Mouse (Mus musculus): ENCODE results near the gene Sars. TPM values are rescaled to one million over a fixed set of nuclear protein-coding genes. Genes with fewer than 3 reads are reported as not detected.
A peak's percentile ranks its signal among the peaks of the same experiment; 100 is the strongest.

Sars gene
- polyA plus RNA-seq, 1 experiment = 28.1 TPM

DNA sequence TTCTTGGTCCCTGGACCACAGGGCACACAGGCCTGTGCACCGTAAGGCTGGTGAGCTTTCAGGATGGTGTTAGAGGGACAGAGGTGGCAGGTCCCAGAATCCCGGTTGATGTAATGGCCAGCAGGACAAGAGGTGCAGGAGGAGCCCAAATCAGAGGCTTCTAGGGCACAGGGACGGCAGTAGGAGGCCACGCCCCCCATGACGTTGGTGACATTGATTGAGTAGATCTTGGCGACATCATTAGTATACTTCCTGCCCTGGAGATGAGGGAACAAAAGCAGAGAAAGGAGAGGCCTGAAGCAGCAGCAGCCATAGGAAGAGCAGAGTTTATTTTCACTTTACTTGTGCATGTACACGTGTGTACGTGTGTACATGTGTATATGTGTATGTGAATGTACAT, 22.8 kb upstream of the Sars start:
- Histone ChIP-seq H3K27ac (ENCODE audit: insufficient read depth, low read depth, low read length) (no peak overlapping the region), H3K4me1 (ENCODE audit: control insufficient read depth, insufficient read depth, insufficient read length, low read length) (0 out of 2 replicates have a peak, but pooled peaks cover 3% of the 10 kb centered on the region), H3K27me3 (ENCODE audit: control insufficient read depth, insufficient read depth, low read length) (no peaks in the 10 kb centered on the region), H3K36me3 (ENCODE audit: control insufficient read depth, insufficient read depth, low read length) (no peaks in the 10 kb centered on the region), H3K4me3 (ENCODE audit: low read depth, low read length) (no peak overlapping the region)
- TF ChIP-seq CTCF (IDR thresholded peaks at IDR 0.05; ENCODE audit: extremely low read depth, insufficient read length, insufficient replicate concordance, low read depth, low read length) = no peak
- 45% methylated on average over 8 of the region's 8 CpGs for WGBS

DNA sequence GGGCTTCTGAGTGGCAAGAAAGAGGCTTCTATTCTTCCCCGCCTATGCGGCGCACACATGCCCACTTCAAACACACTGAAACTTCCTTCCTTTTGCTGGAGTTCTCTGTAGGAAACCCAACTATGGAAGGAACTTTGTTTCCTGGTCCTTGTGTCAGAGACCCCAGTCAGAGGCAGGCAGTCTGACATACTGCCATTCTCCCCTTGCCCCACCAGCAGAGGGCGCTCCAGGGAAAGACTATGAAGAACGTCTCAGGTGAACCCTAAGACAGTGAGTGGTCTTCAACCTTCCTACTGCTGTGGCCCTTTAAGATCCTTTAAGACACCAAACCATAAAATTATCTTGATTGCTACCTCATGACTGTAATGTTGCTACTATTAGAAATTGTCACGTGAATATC, 21.4 kb upstream of the Sars start:
- no peak overlapping the region for H3K4me3 ChIP-seq (ENCODE audit: low read depth, low read length)
- H3K27me3 ChIP-seq (ENCODE audit: control insufficient read depth, insufficient read depth, low read length) = no peaks in the 10 kb centered on the region
- no peak overlapping the region for H3K27ac ChIP-seq (ENCODE audit: insufficient read depth, low read depth, low read length)
- 49% methylated on average over 6 of the region's 6 CpGs for WGBS
- no peaks in the 10 kb centered on the region for H3K36me3 ChIP-seq (ENCODE audit: control insufficient read depth, insufficient read depth, low read length)
- TF ChIP-seq CTCF (IDR thresholded peaks at IDR 0.05; ENCODE audit: extremely low read depth, insufficient read length, insufficient replicate concordance, low read depth, low read length) (peak; percentile 83; the same call in 1 of the 2 replicates), POLR2A (IDR thresholded peaks at IDR 0.05; ENCODE audit: low read depth, low read length) (no peak)
- H3K4me1 ChIP-seq (ENCODE audit: control insufficient read depth, insufficient read depth, insufficient read length, low read length) = 0 out of 2 replicates have a peak, but pooled peaks cover 3% of the 10 kb centered on the region

DNA sequence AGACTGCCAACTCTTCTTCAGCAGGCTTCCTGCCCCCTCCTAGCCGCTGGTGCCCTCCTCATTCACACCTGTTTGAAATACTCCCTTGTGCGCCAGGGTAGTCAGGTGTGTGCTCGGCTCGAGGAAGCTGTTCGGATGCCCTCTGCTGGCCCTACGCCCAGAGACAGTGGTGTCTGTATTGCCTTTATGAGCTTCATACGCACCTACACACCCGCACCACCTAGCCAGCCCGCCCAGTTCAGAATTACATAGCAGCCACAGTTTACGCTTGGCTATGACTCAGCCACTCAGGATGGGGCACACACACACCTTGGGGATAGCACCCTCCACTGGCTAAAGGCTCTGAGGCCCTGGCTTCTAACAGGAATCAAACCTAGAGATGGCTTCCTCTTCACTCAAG, 13.9 kb upstream of the Sars start:
- Histone ChIP-seq H3K36me3 (ENCODE audit: control insufficient read depth, insufficient read depth, low read length) (no peaks in the 10 kb centered on the region), H3K27me3 (ENCODE audit: control insufficient read depth, insufficient read depth, low read length) (no peaks in the 10 kb centered on the region), H3K27ac (ENCODE audit: insufficient read depth, low read depth, low read length) (peak overlapping the region; percentile 51), H3K4me1 (ENCODE audit: control insufficient read depth, insufficient read depth, insufficient read length, low read length) (peaks cover 5% of the 10 kb centered on the region), H3K4me3 (ENCODE audit: low read depth, low read length) (peak overlapping the region; percentile 51)
- TF ChIP-seq CTCF (IDR thresholded peaks at IDR 0.05; ENCODE audit: extremely low read depth, insufficient read length, insufficient replicate concordance, low read depth, low read length) (peak; percentile 35; the same call in 1 of the 2 replicates), POLR2A (IDR thresholded peaks at IDR 0.05; ENCODE audit: low read depth, low read length) (no peak)
- WGBS = 8% methylated on average over 10 of the region's 10 CpGs

DNA sequence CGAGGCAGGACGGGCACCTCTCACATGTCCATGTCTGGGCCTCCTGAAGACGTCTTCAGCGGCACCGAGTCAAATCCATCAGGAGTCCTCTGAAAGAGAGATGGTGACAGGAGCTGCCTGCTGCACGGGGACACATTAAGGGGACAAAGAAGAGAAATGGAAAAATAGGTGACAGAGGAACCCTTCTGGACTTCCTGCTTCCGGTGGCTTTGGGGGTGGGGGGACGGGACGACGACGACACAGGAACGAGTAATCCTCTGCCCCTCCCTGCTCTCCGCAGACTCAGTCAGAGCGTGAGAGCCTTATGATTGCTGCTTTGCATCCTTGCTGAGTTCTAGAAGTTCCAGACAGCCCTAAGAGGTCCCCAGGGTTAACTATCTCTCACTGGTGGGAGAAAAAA, 13.4 kb upstream of the Sars start:
- peak overlapping the region; percentile 51 for H3K27ac ChIP-seq (ENCODE audit: insufficient read depth, low read depth, low read length)
- no peaks in the 10 kb centered on the region for H3K27me3 ChIP-seq (ENCODE audit: control insufficient read depth, insufficient read depth, low read length)
- no peaks in the 10 kb centered on the region for H3K36me3 ChIP-seq (ENCODE audit: control insufficient read depth, insufficient read depth, low read length)
- H3K4me3 ChIP-seq (ENCODE audit: low read depth, low read length) = peak overlapping the region; percentile 51
- peaks cover 5% of the 10 kb centered on the region for H3K4me1 ChIP-seq (ENCODE audit: control insufficient read depth, insufficient read depth, insufficient read length, low read length)
- TF ChIP-seq POLR2A (IDR thresholded peaks at IDR 0.05; ENCODE audit: low read depth, low read length) (0 out of 2 replicates have a peak, but pooled peaks have one; percentile 12), CTCF (IDR thresholded peaks at IDR 0.05; ENCODE audit: extremely low read depth, insufficient read length, insufficient replicate concordance, low read depth, low read length) (no peak)
- 29% methylated on average over 14 of the region's 14 CpGs for WGBS

DNA sequence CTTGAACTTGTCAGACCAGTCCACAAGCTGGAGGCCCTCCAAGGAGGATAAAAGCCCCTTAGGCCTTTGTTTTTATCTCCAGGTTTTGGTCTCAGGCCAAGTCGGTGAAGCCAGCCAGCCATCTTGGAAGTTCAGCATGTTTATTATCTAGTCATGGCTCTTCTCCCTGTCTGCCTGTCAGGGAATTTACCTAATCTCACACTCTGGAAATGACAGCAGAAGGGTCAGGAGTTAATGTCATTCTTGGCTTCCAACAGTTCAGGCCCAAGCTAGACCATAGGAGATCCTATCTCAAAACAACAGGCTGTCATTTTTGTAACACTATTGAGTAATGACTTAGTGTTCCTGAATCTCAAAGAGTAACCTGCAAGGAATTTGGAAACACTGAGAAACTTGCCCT, 9.2 kb upstream of the Sars start:
- Histone ChIP-seq H3K27ac (ENCODE audit: insufficient read depth, low read depth, low read length) (no peak overlapping the region), H3K27me3 (ENCODE audit: control insufficient read depth, insufficient read depth, low read length) (no peaks in the 10 kb centered on the region), H3K4me3 (ENCODE audit: low read depth, low read length) (no peak overlapping the region), H3K36me3 (ENCODE audit: control insufficient read depth, insufficient read depth, low read length) (no peaks in the 10 kb centered on the region), H3K4me1 (ENCODE audit: control insufficient read depth, insufficient read depth, insufficient read length, low read length) (peaks cover 5% of the 10 kb centered on the region)
- whole genome bisulfite sequencing = 65% methylated on average over 1 of the region's 1 CpGs
- TF ChIP-seq POLR2A (IDR thresholded peaks at IDR 0.05; ENCODE audit: low read depth, low read length) = no peak
- TF ChIP-seq CTCF (IDR thresholded peaks at IDR 0.05; ENCODE audit: extremely low read depth, insufficient read length, insufficient replicate concordance, low read depth, low read length) = no peak

DNA sequence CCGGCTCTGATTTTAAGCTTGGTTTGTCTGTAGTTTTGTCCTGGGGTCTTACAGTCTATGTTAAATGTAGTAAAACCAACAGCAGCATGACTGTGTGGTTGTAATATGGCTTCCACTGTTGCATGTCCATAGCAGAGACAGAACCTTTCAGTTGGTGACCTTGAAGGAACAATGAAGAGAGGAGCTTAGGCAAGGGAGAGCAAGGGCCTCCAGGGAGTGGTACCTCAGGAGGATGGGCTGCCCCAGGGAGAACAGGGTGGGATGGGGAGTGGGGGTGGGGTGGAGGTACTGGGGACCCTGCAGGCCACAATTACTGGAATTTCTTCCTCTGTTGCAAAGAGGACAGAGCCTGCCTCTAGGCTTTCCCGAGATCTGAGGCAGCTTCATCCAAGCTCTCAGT, 7.0 kb upstream of the Sars start:
- WGBS = 88% methylated on average over 2 of the region's 2 CpGs
- no peaks in the 10 kb centered on the region for H3K36me3 ChIP-seq (ENCODE audit: control insufficient read depth, insufficient read depth, low read length)
- TF ChIP-seq CTCF (IDR thresholded peaks at IDR 0.05; ENCODE audit: extremely low read depth, insufficient read length, insufficient replicate concordance, low read depth, low read length) (no peak), POLR2A (IDR thresholded peaks at IDR 0.05; ENCODE audit: low read depth, low read length) (no peak)
- no peaks in the 10 kb centered on the region for H3K4me1 ChIP-seq (ENCODE audit: control insufficient read depth, insufficient read depth, insufficient read length, low read length)
- H3K27me3 ChIP-seq (ENCODE audit: control insufficient read depth, insufficient read depth, low read length) = no peaks in the 10 kb centered on the region
- no peak overlapping the region for H3K4me3 ChIP-seq (ENCODE audit: low read depth, low read length)
- no peak overlapping the region for H3K27ac ChIP-seq (ENCODE audit: insufficient read depth, low read depth, low read length)

DNA sequence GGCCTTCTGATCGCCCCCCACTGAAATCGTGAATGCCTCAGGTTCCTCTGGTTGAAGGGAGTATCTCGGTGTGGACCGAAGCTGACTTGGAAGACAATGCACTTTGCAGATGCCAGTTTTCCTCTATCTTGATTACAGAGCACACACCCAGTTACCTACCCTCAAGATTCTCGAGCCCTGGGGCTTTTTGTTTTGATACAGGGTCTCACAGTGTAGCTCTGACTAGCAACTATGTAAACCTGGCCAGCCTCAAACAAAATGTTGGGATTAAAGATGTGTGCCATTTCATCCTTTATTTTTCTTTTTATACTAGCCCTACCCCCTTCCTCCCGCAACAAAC, 327 bp upstream of the Sars start:
- Histone ChIP-seq H3K27me3 (ENCODE audit: control insufficient read depth, insufficient read depth, low read length) (no peaks in the 10 kb centered on the region), H3K4me3 (ENCODE audit: low read depth, low read length) (peak overlapping the region; percentile 73), H3K27ac (ENCODE audit: insufficient read depth, low read depth, low read length) (peak overlapping the region; percentile 27; the same call in 1 of the 2 replicates), H3K4me1 (ENCODE audit: control insufficient read depth, insufficient read depth, insufficient read length, low read length) (no peaks in the 10 kb centered on the region; the same call in 1 of the 2 replicates), H3K36me3 (ENCODE audit: control insufficient read depth, insufficient read depth, low read length) (no peaks in the 10 kb centered on the region; the same call in 1 of the 2 replicates)
- no peak for TF ChIP-seq POLR2A (IDR thresholded peaks at IDR 0.05; ENCODE audit: low read depth, low read length)
- TF ChIP-seq CTCF (IDR thresholded peaks at IDR 0.05; ENCODE audit: extremely low read depth, insufficient read length, insufficient replicate concordance, low read depth, low read length) = no peak
- 15% methylated on average over 6 of the region's 6 CpGs for WGBS
